Mouse (Mus musculus) lung, embryonic 14.5 days (tissue): ENCODE measurements around the gene Magi2. TPM values are rescaled to one million over a fixed set of nuclear protein-coding genes. Genes with fewer than 3 reads are reported as not detected.

Source experiments
- ATAC-seq: fragments of 200-750 bp; cut with Nextera tagmentation; 2 replicates; pipeline ENCODE4 v1.8.0; 2017; ENCODE audit warnings: mild to moderate bottlenecking, moderate TSS enrichment, moderate library complexity; ENCODE audit not compliant: insufficient read depth
- DNase-seq: peaks from one replicate; pipeline ENCODE4 v3.0.0-alpha.2; 2015
- H3K27ac ChIP-seq: fragments of 300-500 bp; sonication (generic); 2 replicates; pipeline ENCODE4 v1.5.1; 2014; ENCODE audit warnings: low read depth, mild to moderate bottlenecking, moderate library complexity
- H3K27me3 ChIP-seq: fragments of 300-500 bp; sonication (generic); 2 replicates; pipeline ENCODE4 v1.6.1; 2014; ENCODE audit warnings: low read length, control low read depth; ENCODE audit not compliant: insufficient read depth
- H3K36me3 ChIP-seq: fragments of 300-500 bp; sonication (generic); 2 replicates; pipeline ENCODE4 v1.6.1; 2014; ENCODE audit warnings: control low read depth; ENCODE audit not compliant: insufficient read depth
- H3K4me1 ChIP-seq: fragments of 300-500 bp; sonication (generic); 2 replicates; pipeline ENCODE4 v1.6.1; 2014; ENCODE audit warnings: antibody characterized with exemption, control low read depth; ENCODE audit not compliant: insufficient read depth
- H3K4me2 ChIP-seq: fragments of 300-500 bp; sonication (generic); 2 replicates; pipeline ENCODE4 v1.6.1; 2014; ENCODE audit warnings: mild to moderate bottlenecking
- H3K4me3 ChIP-seq: fragments of 300-500 bp; sonication (generic); 2 replicates; pipeline ENCODE4 v1.5.1; 2014; ENCODE audit warnings: low read depth, low read length
- H3K9ac ChIP-seq: fragments of 300-500 bp; sonication (generic); 2 replicates; pipeline ENCODE4 v1.6.1; 2014
- H3K9me3 ChIP-seq: fragments of 300-500 bp; sonication (generic); 2 replicates; pipeline ENCODE4 v1.6.1; 2016; ENCODE audit warnings: low read depth, low read length, control low read depth
- CTCF ChIP-seq: IDR thresholded peaks from 2 replicates; pipeline ENCODE4 v1.5.1; 2016; ENCODE audit warnings: antibody characterized with exemption, low read depth
- WGBS: fragments of 180-500 bp; shearing (Covaris S2); extraction: QIAGEN DNeasy Blood & Tissue Kit; methylation state at CpG from one replicate; pipeline ENCODE4 v1.1.7; 2014; 5-methylcytosine and 5-hydroxymethylcytosine counted together
- polyA plus RNA-seq: library from polyadenylated mRNA; unstranded; fragments of >200 nt; fragmentation: Nextera tagmentation; extraction: Ambion mirVana; gene quantifications from 2 replicates; pipeline ENCODE4 v1.2.1, GENCODE M21; 2014

Gene Magi2
- polyA plus RNA-seq, 1 experiment from 2014 or later, result 2.4 TPM

- Histone ChIP-seq H3K4me2 (no peak overlapping the region), H3K4me1 (no peaks in the 10 kb centered on the region), H3K27ac (no peak overlapping the region), H3K36me3 (no peaks in the 10 kb centered on the region), H3K9ac (no peak overlapping the region), H3K4me3 (no peak overlapping the region), H3K27me3 (no peaks in the 10 kb centered on the region), H3K9me3 (no peaks in the 10 kb centered on the region)
- ATAC-seq (no peak), DNase-seq (peak; percentile 23)
- TF ChIP-seq CTCF, result no peak
Measured at GRCm38 (mm10) chr5:20334549-20334948, 1107.7 kb downstream of the Magi2 start.

- Histone ChIP-seq H3K27me3 (no peaks in the 10 kb centered on the region), H3K4me3 (no peak overlapping the region), H3K36me3 (no peaks in the 10 kb centered on the region), H3K4me2 (no peak overlapping the region), H3K9ac (no peak overlapping the region), H3K4me1 (no peaks in the 10 kb centered on the region), H3K27ac (no peak overlapping the region), H3K9me3 (no peaks in the 10 kb centered on the region)
- TF ChIP-seq CTCF, result no peak
- DNase-seq (no peak), ATAC-seq (no peak)
- 84% methylated on average over 8 of the region's 8 CpGs for WGBS
Measured at GRCm38 (mm10) chr5:20352941-20353340, 1126.1 kb downstream of the Magi2 start.

GRCm38 (mm10) chr5:20358437-20358836 lies 1131.6 kb downstream of the Magi2 start:
- Histone ChIP-seq H3K27me3 (no peaks in the 10 kb centered on the region), H3K4me1 (no peaks in the 10 kb centered on the region), H3K27ac (no peak overlapping the region), H3K36me3 (no peaks in the 10 kb centered on the region), H3K4me3 (no peak overlapping the region), H3K9me3 (no peaks in the 10 kb centered on the region), H3K4me2 (no peak overlapping the region), H3K9ac (no peak overlapping the region)
- 59% methylated on average over 5 of the region's 5 CpGs for WGBS
- TF ChIP-seq CTCF, result no peak
- DNase-seq (no peak), ATAC-seq (no peak)

GRCm38 (mm10) chr5:20359021-20359420 lies 1132.2 kb downstream of the Magi2 start:
- WGBS, result 76% methylated on average over 3 of the region's 3 CpGs
- no peak for TF ChIP-seq CTCF
- Histone ChIP-seq H3K4me1 (no peaks in the 10 kb centered on the region), H3K4me3 (no peak overlapping the region), H3K27ac (no peak overlapping the region), H3K36me3 (no peaks in the 10 kb centered on the region), H3K27me3 (no peaks in the 10 kb centered on the region), H3K4me2 (no peak overlapping the region), H3K9ac (no peak overlapping the region), H3K9me3 (no peaks in the 10 kb centered on the region)
- DNase-seq (no peak), ATAC-seq (no peak)

GRCm38 (mm10) chr5:20362154-20362553 lies 1135.3 kb downstream of the Magi2 start:
- Histone ChIP-seq H3K27me3 (no peaks in the 10 kb centered on the region), H3K4me1 (no peaks in the 10 kb centered on the region), H3K4me3 (no peak overlapping the region), H3K4me2 (no peak overlapping the region), H3K27ac (no peak overlapping the region), H3K36me3 (no peaks in the 10 kb centered on the region), H3K9me3 (no peaks in the 10 kb centered on the region), H3K9ac (no peak overlapping the region)
- ATAC-seq, result no peak
- no peak for DNase-seq
- 80% methylated on average over 3 of the region's 3 CpGs for WGBS
- no peak for TF ChIP-seq CTCF

- Histone ChIP-seq H3K4me2 (no peak overlapping the region), H3K9me3 (no peaks in the 10 kb centered on the region), H3K4me1 (no peaks in the 10 kb centered on the region), H3K9ac (no peak overlapping the region), H3K27ac (no peak overlapping the region), H3K36me3 (no peaks in the 10 kb centered on the region), H3K27me3 (no peaks in the 10 kb centered on the region), H3K4me3 (no peak overlapping the region)
- 41% methylated on average over 5 of the region's 5 CpGs for WGBS
- DNase-seq (peak; percentile 11), ATAC-seq (no peak)
- TF ChIP-seq CTCF, result no peak
Measured at GRCm38 (mm10) chr5:20363216-20363615, 1136.4 kb downstream of the Magi2 start.

GRCm38 (mm10) chr5:20373586-20373985 lies 1146.8 kb downstream of the Magi2 start:
- Histone ChIP-seq H3K4me3 (no peak overlapping the region), H3K36me3 (no peaks in the 10 kb centered on the region), H3K4me1 (no peaks in the 10 kb centered on the region), H3K9ac (no peak overlapping the region), H3K27ac (no peak overlapping the region), H3K4me2 (no peak overlapping the region), H3K9me3 (no peaks in the 10 kb centered on the region), H3K27me3 (no peaks in the 10 kb centered on the region)
- TF ChIP-seq CTCF, result no peak
- no peak for ATAC-seq
- 69% methylated on average over 1 of the region's 1 CpGs for WGBS
- no peak for DNase-seq
